Mouse (Mus musculus) NIH3T3 (cell line): ENCODE results near the gene Ubap2.

ENCODE experiments used
- DNase-seq: peaks from one replicate; pipeline ENCODE4 v3.0.0-alpha.2; 2012; ENCODE audit warnings: low read depth

The Ubap2 gene

DNA sequence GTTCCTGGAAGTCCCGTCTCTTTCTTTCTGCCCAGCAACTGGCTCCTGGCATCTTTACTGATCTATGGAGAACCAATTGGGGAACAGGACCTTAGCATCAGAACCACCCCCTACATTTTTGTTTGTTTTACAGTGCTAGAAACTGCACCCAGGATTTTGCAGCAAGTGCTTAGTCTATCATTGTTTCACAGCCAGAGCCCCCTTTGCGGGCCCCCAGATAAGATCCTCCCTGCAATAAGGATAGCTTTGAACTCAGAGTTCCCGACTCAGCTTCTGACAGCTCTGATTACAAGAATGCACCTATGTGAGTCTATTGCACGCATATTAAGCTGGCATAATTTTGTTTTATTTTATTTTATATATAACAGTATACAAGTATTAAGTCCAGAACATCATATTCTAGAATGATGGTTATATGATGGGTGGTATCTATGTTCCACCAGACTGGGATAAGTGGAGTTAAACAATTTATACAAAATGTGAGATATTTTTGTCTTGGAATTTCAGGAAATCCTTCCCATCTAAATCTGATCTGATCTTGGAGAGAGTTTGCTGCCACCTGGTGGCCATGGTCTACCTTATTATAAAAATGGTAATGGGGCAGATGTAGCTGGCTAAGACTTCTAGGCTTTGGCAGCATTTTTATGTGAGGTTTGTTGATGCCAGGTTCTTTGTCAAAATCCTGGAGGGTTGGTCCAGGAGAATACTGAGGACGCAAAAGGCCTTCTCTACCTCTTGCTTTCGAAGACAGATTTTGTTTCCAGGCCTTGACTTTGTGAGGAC lies 109.1 kb downstream of the Ubap2 start:
- DNase-seq = peak; percentile 89

DNA sequence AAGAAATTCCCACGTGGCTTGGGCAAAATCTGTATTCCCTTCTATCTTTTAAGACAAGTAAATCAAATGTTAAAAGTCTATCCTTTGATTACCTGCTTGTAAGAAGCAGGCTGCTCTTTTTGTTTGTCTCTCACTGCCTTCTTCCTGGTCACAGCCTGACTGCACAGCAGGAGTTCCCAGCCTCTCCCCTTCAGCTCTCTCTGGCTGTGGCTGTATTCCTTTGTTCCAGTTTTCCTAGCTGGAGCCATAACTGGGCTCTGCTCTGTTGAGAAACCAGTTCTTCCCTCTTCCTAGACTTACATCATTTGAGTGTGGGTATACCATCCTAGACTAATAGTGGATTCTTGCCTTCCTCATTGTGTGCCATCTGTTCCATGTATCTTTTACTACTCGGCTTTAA lies 110.0 kb downstream of the Ubap2 start:
- DNase-seq = no peak

DNA sequence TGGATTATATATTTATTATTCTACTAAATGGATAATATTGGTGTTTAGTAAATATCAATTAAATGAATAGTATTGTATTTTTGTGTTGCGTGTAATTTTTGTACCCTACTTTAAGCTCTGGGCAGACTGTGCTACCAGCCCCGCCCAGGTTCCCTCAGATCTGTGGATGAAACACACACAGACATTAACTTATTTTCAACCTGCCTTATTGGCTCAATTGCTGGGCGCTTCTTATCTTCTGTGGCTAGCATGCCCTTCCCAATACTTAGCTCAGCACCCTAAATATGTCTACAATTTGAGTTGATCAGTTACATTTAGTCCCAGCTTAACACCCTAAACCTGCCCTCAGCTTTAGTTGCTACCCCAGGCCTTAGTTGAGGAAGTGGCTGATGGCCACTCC lies 113.7 kb downstream of the Ubap2 start:
- DNase-seq = no peak

DNA sequence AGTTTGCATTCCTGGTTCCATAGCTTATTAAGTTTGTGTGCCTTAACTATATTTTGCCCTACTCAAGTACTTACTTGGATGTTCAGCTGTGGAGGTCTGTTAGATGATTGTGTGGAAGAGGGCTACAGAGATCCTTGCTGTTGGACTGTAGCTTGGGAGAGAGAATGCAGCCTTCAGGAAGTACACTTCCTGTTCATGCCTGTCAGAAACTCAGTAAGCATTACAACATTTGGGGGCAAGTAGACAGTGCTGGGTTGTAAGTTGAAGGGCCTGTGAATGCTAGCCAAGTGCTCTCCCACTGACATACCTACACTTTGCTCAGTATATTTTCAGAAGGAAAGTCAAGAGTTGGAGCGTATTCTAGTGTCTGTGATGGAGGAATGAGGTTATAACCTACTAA lies 116.7 kb downstream of the Ubap2 start:
- no peak for DNase-seq

DNA sequence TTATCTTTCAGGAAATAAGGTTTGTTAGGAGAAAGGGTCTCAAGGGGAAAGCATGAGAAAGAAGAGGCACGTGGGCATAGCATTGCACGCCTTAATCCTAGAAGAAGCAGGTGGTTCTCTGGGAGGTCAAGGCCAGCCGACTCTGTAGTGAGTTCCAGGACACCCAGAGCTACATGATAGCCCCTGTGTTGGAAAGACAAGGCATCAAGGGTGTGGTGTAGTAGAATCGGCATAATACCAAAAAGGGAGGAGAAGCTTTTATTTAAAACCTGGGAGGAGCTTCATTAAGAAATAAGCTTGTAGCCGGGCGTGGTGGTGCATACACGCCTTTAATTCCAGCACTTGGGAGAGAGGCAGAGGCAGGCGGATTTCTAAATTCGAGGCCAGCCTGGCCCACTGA lies 118.0 kb downstream of the Ubap2 start:
- no peak for DNase-seq

DNA sequence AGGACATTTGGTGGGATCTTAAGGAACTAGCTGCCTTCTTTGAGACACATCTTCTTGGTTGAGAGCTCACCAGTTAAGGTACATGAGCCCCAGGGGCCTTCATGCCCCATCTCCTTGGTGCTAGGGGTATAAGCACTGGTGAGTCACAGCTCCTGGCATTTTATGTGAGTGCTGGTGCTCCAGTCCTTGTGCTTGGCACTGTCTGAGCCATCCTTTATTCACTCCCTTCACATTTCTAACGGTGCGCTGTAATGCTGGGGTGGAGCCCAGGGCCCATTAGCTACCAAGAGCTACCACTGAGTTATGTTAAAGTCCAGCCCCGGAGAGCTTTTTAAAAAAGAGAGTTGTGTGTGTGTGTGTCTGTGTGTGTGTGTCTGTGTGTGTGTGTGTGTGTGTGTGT lies 121.8 kb downstream of the Ubap2 start:
- peak; percentile 54 for DNase-seq

DNA sequence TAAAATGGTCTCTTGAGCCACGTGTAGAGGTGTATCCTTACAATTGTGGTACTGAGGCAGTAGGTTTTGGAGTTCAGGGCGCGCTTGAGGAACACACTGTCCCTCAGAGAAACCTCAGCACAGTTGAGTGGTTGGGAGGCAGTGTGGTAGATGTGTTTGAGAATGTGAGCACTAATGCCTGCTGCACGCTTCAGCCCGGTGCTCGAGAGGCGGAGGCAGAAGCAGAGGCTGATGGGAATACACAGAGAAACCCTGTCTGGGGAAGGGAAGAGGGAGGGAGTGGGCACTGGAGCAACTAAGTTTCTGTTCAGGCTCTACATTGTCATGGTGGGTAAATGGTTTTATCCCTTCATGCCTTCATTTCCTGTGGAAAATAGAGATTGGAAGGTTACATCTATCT lies 123.8 kb downstream of the Ubap2 start:
- DNase-seq = no peak

DNA sequence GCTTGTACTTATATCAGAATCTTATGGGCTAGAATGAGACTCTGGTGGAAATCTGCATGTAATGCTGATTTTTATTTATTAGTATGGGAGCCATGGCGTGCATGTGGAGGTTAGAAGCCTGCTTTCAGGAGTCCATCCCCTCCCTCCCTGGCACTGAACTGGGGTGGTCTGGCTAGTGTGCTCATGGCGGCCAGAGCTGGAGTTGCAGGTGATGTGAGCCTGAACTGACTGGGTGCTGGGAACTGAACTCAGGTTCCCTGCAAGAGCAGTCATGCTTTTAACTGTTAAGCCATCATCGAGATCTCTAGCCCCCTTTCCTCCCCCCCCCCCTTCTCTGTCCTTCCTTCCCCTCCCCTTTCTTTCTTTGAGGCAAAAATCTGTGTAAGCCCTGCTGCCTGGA lies 125.1 kb downstream of the Ubap2 start:
- no peak for DNase-seq
